Mouse (Mus musculus): Measurements from ENCODE around the gene Mmel1. TPM values are rescaled to one million over a fixed set of nuclear protein-coding genes. Genes with fewer than 3 reads are reported as not detected.

The Mmel1 gene
- polyA plus RNA-seq, 1 experiment from 2014 or later: 0.11 TPM

GRCm38 (mm10) chr4:154861967-154862366 lies 7.4 kb upstream of the Mmel1 start:
- H3K36me3 ChIP-seq (ENCODE audit: control insufficient read depth, insufficient read depth): no peaks in the 10 kb centered on the region
- WGBS: 84% methylated on average over 5 of the region's 5 CpGs
- H3K4me2 ChIP-seq (ENCODE audit: low read length): no peak overlapping the region
- H3K27ac ChIP-seq (ENCODE audit: low read length): no peak overlapping the region
- H3K27me3 ChIP-seq (replicated peaks; ENCODE audit: control insufficient read depth, insufficient read depth, low read length): peaks cover 12% of the 10 kb centered on the region
- no peaks in the 10 kb centered on the region for H3K9me3 ChIP-seq (ENCODE audit: control insufficient read depth, low read length)
- H3K4me3 ChIP-seq (replicated peaks; ENCODE audit: low read length): no peak overlapping the region
- no peak overlapping the region for H3K9ac ChIP-seq (replicated peaks; ENCODE audit: low read depth, low read length)
- peaks cover 6% of the 10 kb centered on the region for H3K4me1 ChIP-seq (replicated peaks; ENCODE audit: control insufficient read depth, insufficient read depth, low read length)
- ATAC-seq: no peak

- no peak for ATAC-seq
- H3K4me3 ChIP-seq (replicated peaks; ENCODE audit: low read length): no peak overlapping the region
- H3K36me3 ChIP-seq (ENCODE audit: control insufficient read depth, insufficient read depth): no peaks in the 10 kb centered on the region
- no peak overlapping the region for H3K27ac ChIP-seq (ENCODE audit: low read length)
- 82% methylated on average over 3 of the region's 3 CpGs for whole genome bisulfite sequencing
- no peak overlapping the region for H3K4me2 ChIP-seq (ENCODE audit: low read length)
- H3K27me3 ChIP-seq (replicated peaks; ENCODE audit: control insufficient read depth, insufficient read depth, low read length): peaks cover 12% of the 10 kb centered on the region
- peaks cover 6% of the 10 kb centered on the region for H3K4me1 ChIP-seq (replicated peaks; ENCODE audit: control insufficient read depth, insufficient read depth, low read length)
- H3K9ac ChIP-seq (replicated peaks; ENCODE audit: low read depth, low read length): no peak overlapping the region
- H3K9me3 ChIP-seq (ENCODE audit: control insufficient read depth, low read length): no peaks in the 10 kb centered on the region
Observed at GRCm38 (mm10) chr4:154863436-154863935, 5.9 kb upstream of the Mmel1 start.

GRCm38 (mm10) chr4:154864271-154864771 lies 5.1 kb upstream of the Mmel1 start:
- peaks cover 6% of the 10 kb centered on the region for H3K4me1 ChIP-seq (replicated peaks; ENCODE audit: control insufficient read depth, insufficient read depth, low read length)
- H3K27me3 ChIP-seq (replicated peaks; ENCODE audit: control insufficient read depth, insufficient read depth, low read length): peaks cover 5% of the 10 kb centered on the region
- peak overlapping the region; percentile 37 for H3K27ac ChIP-seq (ENCODE audit: low read length)
- under 1% methylated on average over 18 of the region's 18 CpGs for WGBS
- no peaks in the 10 kb centered on the region for H3K9me3 ChIP-seq (ENCODE audit: control insufficient read depth, low read length)
- ATAC-seq: peak; percentile 91
- H3K4me2 ChIP-seq (ENCODE audit: low read length): peak overlapping the region; percentile 51
- H3K4me3 ChIP-seq (replicated peaks; ENCODE audit: low read length): peak overlapping the region; percentile 40
- peak overlapping the region; percentile 45 for H3K9ac ChIP-seq (replicated peaks; ENCODE audit: low read depth, low read length)
- no peaks in the 10 kb centered on the region for H3K36me3 ChIP-seq (ENCODE audit: control insufficient read depth, insufficient read depth)

DNA sequence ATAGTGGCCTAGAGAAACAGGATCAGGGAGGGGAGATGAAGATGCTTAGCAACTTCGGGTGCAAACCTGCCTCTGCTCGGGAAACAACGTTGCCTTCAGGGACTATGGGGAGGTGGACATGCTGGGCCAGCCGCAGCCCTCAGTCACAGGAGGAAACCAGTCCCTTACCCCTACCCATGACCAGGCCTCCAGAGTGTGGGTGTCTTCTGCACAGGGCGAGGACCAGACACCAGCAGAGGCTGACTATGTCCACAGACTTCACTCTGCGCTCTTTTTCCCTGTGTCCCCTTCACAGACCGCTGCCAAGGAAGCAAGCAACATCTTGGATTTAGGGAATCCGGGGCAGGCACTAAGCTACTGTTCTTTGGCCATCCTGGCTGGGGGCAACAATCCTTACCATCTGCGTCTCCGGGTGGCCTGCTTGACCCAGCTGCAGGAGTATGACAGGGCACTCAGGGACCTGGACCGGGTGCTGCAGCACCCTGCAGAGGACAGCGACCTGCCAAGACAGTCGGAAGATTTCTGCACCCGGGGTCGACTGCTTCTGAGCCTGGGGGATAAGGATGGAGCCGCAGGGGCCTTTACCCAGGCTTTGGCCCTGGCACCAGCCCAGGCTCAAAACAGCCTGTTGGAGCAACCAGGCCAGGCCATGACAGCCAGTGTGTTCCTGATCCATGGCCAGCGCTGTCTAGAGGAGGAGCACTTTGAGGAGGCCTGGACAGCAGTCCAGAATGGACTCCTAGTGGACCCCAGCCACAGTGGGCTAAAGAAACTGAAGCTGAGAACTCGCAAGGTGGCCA lies 4.2 kb upstream of the Mmel1 start:
- H3K36me3 ChIP-seq (ENCODE audit: control insufficient read depth, insufficient read depth): no peaks in the 10 kb centered on the region
- H3K9ac ChIP-seq (replicated peaks; ENCODE audit: low read depth, low read length): peak overlapping the region; percentile 45
- ATAC-seq: peak; percentile 12; the same call in 1 of the 2 replicates
- 83% methylated on average over 18 of the region's 18 CpGs for WGBS
- no peak overlapping the region; the same call in 1 of the 2 replicates for H3K27ac ChIP-seq (ENCODE audit: low read length)
- H3K4me1 ChIP-seq (replicated peaks; ENCODE audit: control insufficient read depth, insufficient read depth, low read length): peaks cover 6% of the 10 kb centered on the region
- peaks cover 2% of the 10 kb centered on the region; the same call in 1 of the 2 replicates for H3K27me3 ChIP-seq (replicated peaks; ENCODE audit: control insufficient read depth, insufficient read depth, low read length)
- H3K9me3 ChIP-seq (ENCODE audit: control insufficient read depth, low read length): no peaks in the 10 kb centered on the region
- H3K4me3 ChIP-seq (replicated peaks; ENCODE audit: low read length): no peak overlapping the region
- peak overlapping the region; percentile 51 for H3K4me2 ChIP-seq (ENCODE audit: low read length)

DNA sequence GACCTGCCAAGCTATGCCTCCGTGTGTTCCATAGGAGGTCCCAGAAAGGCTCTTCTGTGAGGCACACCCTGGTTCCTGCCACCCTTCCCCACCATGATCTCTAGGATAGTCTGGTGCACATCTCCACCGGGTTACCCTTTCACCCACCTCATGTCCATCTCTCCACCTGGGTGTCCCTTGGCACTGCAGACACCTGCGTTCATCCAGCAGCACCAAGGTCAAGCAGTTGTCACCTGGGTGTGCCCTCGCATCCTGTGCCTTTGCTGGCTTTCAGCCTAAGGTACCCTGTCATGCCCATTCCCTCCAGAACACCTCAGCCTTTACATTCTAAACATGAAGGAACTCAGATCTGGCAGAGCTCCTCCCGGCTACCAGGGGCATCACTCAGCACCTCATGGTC lies 3.0 kb upstream of the Mmel1 start:
- Histone ChIP-seq H3K9me3 (ENCODE audit: control insufficient read depth, low read length) (no peaks in the 10 kb centered on the region), H3K9ac (replicated peaks; ENCODE audit: low read depth, low read length) (no peak overlapping the region)
- WGBS: 95% methylated on average over 5 of the region's 5 CpGs

GRCm38 (mm10) chr4:154867257-154867656 lies 2.1 kb upstream of the Mmel1 start:
- no peaks in the 10 kb centered on the region for H3K36me3 ChIP-seq (ENCODE audit: control insufficient read depth, insufficient read depth)
- WGBS: 85% methylated on average over 6 of the region's 6 CpGs
- H3K9ac ChIP-seq (replicated peaks; ENCODE audit: low read depth, low read length): no peak overlapping the region
- H3K4me3 ChIP-seq (replicated peaks; ENCODE audit: low read length): no peak overlapping the region
- H3K9me3 ChIP-seq (ENCODE audit: control insufficient read depth, low read length): no peaks in the 10 kb centered on the region
- no peak for ATAC-seq
- H3K4me1 ChIP-seq (replicated peaks; ENCODE audit: control insufficient read depth, insufficient read depth, low read length): peaks cover 9% of the 10 kb centered on the region
- H3K27ac ChIP-seq (ENCODE audit: low read length): no peak overlapping the region
- peaks cover 5% of the 10 kb centered on the region; the same call in 1 of the 2 replicates for H3K27me3 ChIP-seq (replicated peaks; ENCODE audit: control insufficient read depth, insufficient read depth, low read length)
- no peak overlapping the region for H3K4me2 ChIP-seq (ENCODE audit: low read length)

More for the DNA sequence above, 3.0 kb upstream of the Mmel1 start:
- H3K27ac ChIP-seq (ENCODE audit: low read length): no peak overlapping the region
- no peak overlapping the region for H3K4me3 ChIP-seq (replicated peaks; ENCODE audit: low read length)
- ATAC-seq: no peak
- H3K27me3 ChIP-seq (replicated peaks; ENCODE audit: control insufficient read depth, insufficient read depth, low read length): no peaks in the 10 kb centered on the region; the same call in 1 of the 2 replicates
- no peaks in the 10 kb centered on the region for H3K36me3 ChIP-seq (ENCODE audit: control insufficient read depth, insufficient read depth)
- H3K4me1 ChIP-seq (replicated peaks; ENCODE audit: control insufficient read depth, insufficient read depth, low read length): peaks cover 6% of the 10 kb centered on the region
- no peak overlapping the region for H3K4me2 ChIP-seq (ENCODE audit: low read length)

GRCm38 (mm10) chr4:154870721-154871120 lies 1.3 kb downstream of the Mmel1 start:
- Histone ChIP-seq H3K4me2 (ENCODE audit: low read length) (no peak overlapping the region), H3K36me3 (ENCODE audit: control insufficient read depth, insufficient read depth) (no peaks in the 10 kb centered on the region), H3K27ac (ENCODE audit: low read length) (no peak overlapping the region), H3K9ac (replicated peaks; ENCODE audit: low read depth, low read length) (no peak overlapping the region), H3K4me3 (replicated peaks; ENCODE audit: low read length) (no peak overlapping the region), H3K9me3 (ENCODE audit: control insufficient read depth, low read length) (no peaks in the 10 kb centered on the region), H3K27me3 (replicated peaks; ENCODE audit: control insufficient read depth, insufficient read depth, low read length) (peaks cover 5% of the 10 kb centered on the region; the same call in 1 of the 2 replicates), H3K4me1 (replicated peaks; ENCODE audit: control insufficient read depth, insufficient read depth, low read length) (peaks cover 3% of the 10 kb centered on the region; the same call in 1 of the 2 replicates)
- WGBS: 69% methylated on average over 4 of the region's 4 CpGs
- no peak for ATAC-seq

GRCm38 (mm10) chr4:154871757-154872251 lies 2.4 kb downstream of the Mmel1 start:
- no peak overlapping the region for H3K27ac ChIP-seq (ENCODE audit: low read length)
- H3K4me3 ChIP-seq (replicated peaks; ENCODE audit: low read length): 0 out of 2 replicates have a peak overlapping the region, but pooled peaks have one; percentile 5
- no peaks in the 10 kb centered on the region for H3K36me3 ChIP-seq (ENCODE audit: control insufficient read depth, insufficient read depth)
- WGBS: 2% methylated on average over 13 of the region's 13 CpGs
- peaks cover 5% of the 10 kb centered on the region; the same call in 1 of the 2 replicates for H3K27me3 ChIP-seq (replicated peaks; ENCODE audit: control insufficient read depth, insufficient read depth, low read length)
- H3K9ac ChIP-seq (replicated peaks; ENCODE audit: low read depth, low read length): no peak overlapping the region; the same call in 1 of the 2 replicates
- ATAC-seq: no peak
- H3K9me3 ChIP-seq (ENCODE audit: control insufficient read depth, low read length): no peaks in the 10 kb centered on the region
- H3K4me1 ChIP-seq (replicated peaks; ENCODE audit: control insufficient read depth, insufficient read depth, low read length): peaks cover 3% of the 10 kb centered on the region; the same call in 1 of the 2 replicates
- peak overlapping the region; percentile 1; the same call in 1 of the 2 replicates for H3K4me2 ChIP-seq (ENCODE audit: low read length)

DNA sequence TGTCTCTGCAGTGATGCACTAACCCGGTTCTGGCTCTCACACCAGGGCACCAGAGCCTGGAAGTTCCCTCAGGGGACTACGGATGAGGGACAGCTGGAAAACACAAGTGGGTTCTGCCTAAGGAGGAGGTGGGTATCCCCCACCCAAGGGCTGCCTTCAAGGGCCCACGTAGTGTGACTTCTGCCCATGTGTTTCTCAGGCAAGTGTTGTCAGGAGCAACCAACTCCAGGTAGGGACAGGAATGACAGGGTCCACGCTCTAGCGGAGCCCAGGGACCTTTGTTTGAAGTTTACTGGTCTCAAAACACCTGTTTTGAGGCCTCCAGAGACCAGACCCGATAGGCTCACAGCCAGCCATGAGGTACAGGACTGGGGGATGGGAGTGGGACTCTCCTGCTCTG lies 3.8 kb downstream of the Mmel1 start:
- H3K27ac ChIP-seq (ENCODE audit: low read length): no peak overlapping the region
- no peak overlapping the region for H3K4me3 ChIP-seq (replicated peaks; ENCODE audit: low read length)
- H3K36me3 ChIP-seq (ENCODE audit: control insufficient read depth, insufficient read depth): no peaks in the 10 kb centered on the region
- no peak overlapping the region for H3K4me2 ChIP-seq (ENCODE audit: low read length)
- H3K9me3 ChIP-seq (ENCODE audit: control insufficient read depth, low read length): no peaks in the 10 kb centered on the region
- H3K27me3 ChIP-seq (replicated peaks; ENCODE audit: control insufficient read depth, insufficient read depth, low read length): peaks cover 5% of the 10 kb centered on the region; the same call in 1 of the 2 replicates
- H3K4me1 ChIP-seq (replicated peaks; ENCODE audit: control insufficient read depth, insufficient read depth, low read length): peaks cover 4% of the 10 kb centered on the region
- no peak for ATAC-seq
- 76% methylated on average over 6 of the region's 6 CpGs for WGBS
- H3K9ac ChIP-seq (replicated peaks; ENCODE audit: low read depth, low read length): no peak overlapping the region

Measured in forebrain, embryonic 16.5 days (tissue).